Mouse (Mus musculus) embryonic facial prominence, embryonic 11.5 days (tissue): Measurements from ENCODE around the gene Ctsa. TPM values are rescaled to one million over a fixed set of nuclear protein-coding genes. Genes with fewer than 3 reads are reported as not detected.
"Not testable (repeated sequence)": the region's sequence is repeated elsewhere in the genome, so short reads cannot be mapped to it uniquely, and the experiment has no call there.

Source experiments
- ATAC-seq: fragments of 200-750 bp; cut with Nextera tagmentation; replicated peaks from 2 replicates; pipeline ENCODE4 v1.8.0; 2017; ENCODE audit warnings: low read depth; ENCODE audit not compliant: insufficient number of reproducible peaks, low FRiP score, low TSS enrichment
- DNase-seq: peaks from one replicate; pipeline ENCODE4 v3.0.0-alpha.2; 2015; ENCODE audit warnings: low spot score
- H3K27ac ChIP-seq: fragments of 300-500 bp; sonication (generic); replicated peaks from 2 replicates; pipeline ENCODE4 v1.5.1; 2014; ENCODE audit warnings: mild to moderate bottlenecking, low read depth, low read length, control low read depth
- H3K27me3 ChIP-seq: fragments of 300-500 bp; sonication (generic); 2 replicates; pipeline ENCODE4 v1.6.1; 2014; ENCODE audit warnings: mild to moderate bottlenecking, low read length, moderate library complexity, mixed read lengths; ENCODE audit not compliant: control insufficient read depth, insufficient read depth
- H3K36me3 ChIP-seq: fragments of 300-500 bp; sonication (generic); replicated peaks from 2 replicates; pipeline ENCODE4 v1.6.1; 2014; ENCODE audit warnings: low read depth, mild to moderate bottlenecking, low read length, moderate library complexity, mixed read lengths; ENCODE audit not compliant: control insufficient read depth, insufficient read depth
- H3K4me1 ChIP-seq: fragments of 300-500 bp; sonication (generic); 2 replicates; pipeline ENCODE4 v1.6.1; 2014; ENCODE audit warnings: low read length, mixed read lengths; ENCODE audit not compliant: control insufficient read depth, insufficient read depth
- H3K4me2 ChIP-seq: fragments of 300-500 bp; sonication (generic); 2 replicates; pipeline ENCODE4 v1.6.1; 2014; ENCODE audit warnings: low read depth, mild to moderate bottlenecking, control low read depth, low read length, moderate library complexity
- H3K4me3 ChIP-seq: fragments of 300-500 bp; sonication (generic); 2 replicates; pipeline ENCODE4 v1.5.1; 2014; ENCODE audit warnings: low read depth, low read length, control low read depth
- H3K9ac ChIP-seq: fragments of 300-500 bp; sonication (generic); replicated peaks from 2 replicates; pipeline ENCODE4 v1.6.1; 2014; ENCODE audit warnings: mild to moderate bottlenecking, control low read depth, low read length
- H3K9me3 ChIP-seq: fragments of 300-500 bp; sonication (generic); replicated peaks from 2 replicates; pipeline ENCODE4 v1.6.1; 2016; ENCODE audit warnings: mild to moderate bottlenecking, low read length, inconsistent platforms, mixed read lengths; ENCODE audit not compliant: control insufficient read depth
- WGBS: fragments of 180-500 bp; shearing (Covaris S2); extraction: QIAGEN DNeasy Blood & Tissue Kit; methylation state at CpG from one replicate; pipeline ENCODE4 v1.1.7; 2014; 5-methylcytosine and 5-hydroxymethylcytosine counted together
- polyA plus RNA-seq: library from polyadenylated mRNA; unstranded; fragments of >200 nt; fragmentation: Nextera tagmentation; extraction: Ambion mirVana; gene quantifications from 2 replicates; pipeline ENCODE4 v1.2.1, GENCODE M21; 2014

The Ctsa gene
- polyA plus RNA-seq, 1 experiment from 2014 or later, result 102 TPM

DNA sequence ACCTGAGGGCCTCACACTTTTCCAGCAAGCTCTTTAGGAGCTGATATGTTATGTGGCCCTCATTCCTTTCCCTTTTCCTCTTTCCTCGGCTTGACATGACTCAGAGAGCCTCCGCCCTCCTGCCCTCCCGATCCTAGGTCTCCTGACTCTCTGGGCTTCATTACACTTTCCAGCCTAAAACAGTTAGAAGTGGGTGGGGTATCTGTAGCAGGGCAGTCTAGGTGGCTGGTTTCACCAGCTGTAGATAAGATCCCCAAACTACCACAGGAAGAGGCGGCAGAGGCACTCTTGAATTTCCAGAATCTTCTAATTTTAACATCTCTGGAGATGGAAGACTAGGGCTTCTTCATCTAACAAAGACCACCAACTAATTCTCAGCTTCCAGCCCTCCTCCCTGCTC lies 31.9 kb downstream of the Ctsa start:
- no peak for DNase-seq

GRCm38 (mm10) chr2:164866741-164867551 lies 34.3 kb downstream of the Ctsa start:
- H3K36me3 ChIP-seq, result no peaks in the 10 kb centered on the region
- no peak for DNase-seq
- H3K9ac ChIP-seq, result no peak overlapping the region
- no peaks in the 10 kb centered on the region for H3K27me3 ChIP-seq
- H3K27ac ChIP-seq, result no peak overlapping the region
- no peaks in the 10 kb centered on the region for H3K4me1 ChIP-seq
- no peak overlapping the region for H3K4me3 ChIP-seq
- H3K9me3 ChIP-seq, result no peaks in the 10 kb centered on the region
- no peak overlapping the region for H3K4me2 ChIP-seq
- 65% methylated on average over 16 of the region's 16 CpGs for WGBS
- no peak for ATAC-seq

More for the DNA sequence above, 31.9 kb downstream of the Ctsa start:
- 74% methylated on average over 4 of the region's 4 CpGs for WGBS
- Histone ChIP-seq H3K4me2 (no peak overlapping the region), H3K27me3 (no peaks in the 10 kb centered on the region), H3K27ac (no peak overlapping the region), H3K36me3 (no peaks in the 10 kb centered on the region), H3K4me1 (no peaks in the 10 kb centered on the region), H3K9me3 (no peaks in the 10 kb centered on the region), H3K4me3 (no peak overlapping the region), H3K9ac (no peak overlapping the region)
- ATAC-seq, result no peak

DNA sequence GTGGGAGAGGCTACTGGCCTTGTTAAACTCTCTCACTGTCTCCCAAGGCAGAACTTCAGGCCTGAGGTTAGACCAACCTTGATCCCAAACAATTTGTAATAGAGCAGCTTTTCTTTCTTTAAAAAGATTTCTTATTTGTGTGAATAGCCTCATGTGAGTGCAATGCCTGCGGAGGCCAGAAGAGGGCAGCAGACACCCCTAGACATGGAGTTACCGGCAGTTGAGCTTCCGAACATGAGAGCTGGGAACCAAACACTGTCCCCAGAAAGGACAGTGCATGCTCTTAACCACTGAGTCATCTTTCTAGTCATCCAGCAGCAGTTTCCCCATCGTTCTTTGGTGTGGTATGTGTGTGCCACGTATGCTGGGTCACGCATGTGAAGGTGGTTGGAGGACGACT lies 34.9 kb downstream of the Ctsa start:
- WGBS, result 86% methylated on average over 7 of the region's 7 CpGs
- no peak for DNase-seq
- no peaks in the 10 kb centered on the region for H3K9me3 ChIP-seq

DNA sequence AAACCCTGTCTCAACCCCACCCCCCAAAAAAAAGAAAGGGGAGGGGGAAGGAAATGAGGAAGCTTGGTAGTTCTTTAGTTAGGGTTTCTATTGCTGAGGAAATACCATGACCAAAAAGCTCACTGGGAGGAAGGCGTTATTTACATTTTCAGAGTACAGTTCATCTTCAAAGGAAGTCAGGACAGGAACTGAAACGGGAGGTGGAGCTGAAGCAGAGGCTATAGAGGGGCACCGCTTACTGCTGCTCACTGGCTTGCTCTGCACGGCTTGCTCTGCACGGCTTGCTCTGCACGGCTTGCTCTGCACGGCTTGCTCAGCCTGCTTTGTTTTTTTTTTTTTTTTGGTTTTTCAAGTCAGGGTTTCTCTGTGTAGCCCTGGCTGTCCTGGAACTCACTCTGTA lies 35.8 kb downstream of the Ctsa start:
- H3K4me2 ChIP-seq, result no peak overlapping the region
- H3K4me3 ChIP-seq, result no peak overlapping the region
- H3K36me3 ChIP-seq, result no peaks in the 10 kb centered on the region
- H3K9ac ChIP-seq, result no peak overlapping the region
- H3K4me1 ChIP-seq, result no peaks in the 10 kb centered on the region
- H3K9me3 ChIP-seq, result no peaks in the 10 kb centered on the region
- ATAC-seq (no peak; the same call in 1 of the 2 replicates), DNase-seq (no peak)
- no peaks in the 10 kb centered on the region for H3K27me3 ChIP-seq
- H3K27ac ChIP-seq, result no peak overlapping the region
- WGBS, result 72% methylated on average over 7 of the region's 7 CpGs

More for the DNA sequence above, 34.9 kb downstream of the Ctsa start:
- no peak overlapping the region for H3K9ac ChIP-seq
- H3K4me3 ChIP-seq, result no peak overlapping the region
- no peaks in the 10 kb centered on the region for H3K4me1 ChIP-seq
- ATAC-seq, result no peak
- no peak overlapping the region for H3K4me2 ChIP-seq
- no peak overlapping the region for H3K27ac ChIP-seq
- no peaks in the 10 kb centered on the region for H3K27me3 ChIP-seq
- H3K36me3 ChIP-seq, result no peaks in the 10 kb centered on the region

GRCm38 (mm10) chr2:164871602-164872303 lies 39.1 kb downstream of the Ctsa start:
- WGBS, result 54% methylated on average over 6 of the region's 6 CpGs

GRCm38 (mm10) chr2:164873621-164874020 lies 40.9 kb downstream of the Ctsa start:
- no peaks in the 10 kb centered on the region for H3K27me3 ChIP-seq
- no peak for ATAC-seq

More at GRCm38 (mm10) chr2:164871602-164872303, 39.1 kb downstream of the Ctsa start:
- Histone ChIP-seq H3K9ac (no peak overlapping the region), H3K4me3 (no peak overlapping the region), H3K27ac (no peak overlapping the region), H3K4me1 (no peaks in the 10 kb centered on the region), H3K9me3 (no peaks in the 10 kb centered on the region), H3K27me3 (no peaks in the 10 kb centered on the region), H3K4me2 (no peak overlapping the region), H3K36me3 (no peaks in the 10 kb centered on the region)
- no peak for ATAC-seq
- no peak for DNase-seq

GRCm38 (mm10) chr2:164874239-164874769 lies 41.6 kb downstream of the Ctsa start:
- DNase-seq, result peak; percentile 29
- Histone ChIP-seq H3K9me3 (no peaks in the 10 kb centered on the region), H3K4me3 (no peak overlapping the region), H3K27me3 (no peaks in the 10 kb centered on the region), H3K4me2 (no peak overlapping the region), H3K4me1 (no peaks in the 10 kb centered on the region), H3K9ac (no peak overlapping the region), H3K36me3 (no peaks in the 10 kb centered on the region), H3K27ac (no peak overlapping the region)
- WGBS, result 42% methylated on average over 1 of the region's 1 CpGs
- ATAC-seq, result no peak

More at GRCm38 (mm10) chr2:164873621-164874020, 40.9 kb downstream of the Ctsa start:
- Histone ChIP-seq H3K4me1 (no peaks in the 10 kb centered on the region), H3K9ac (no peak overlapping the region), H3K27ac (no peak overlapping the region), H3K36me3 (no peaks in the 10 kb centered on the region), H3K4me3 (no peak overlapping the region), H3K9me3 (no peaks in the 10 kb centered on the region), H3K4me2 (no peak overlapping the region)
- no peak for DNase-seq
- WGBS, result 70% methylated on average over 3 of the region's 3 CpGs

GRCm38 (mm10) chr2:164875648-164876047 lies 43.0 kb downstream of the Ctsa start:
- H3K9me3 ChIP-seq, result not testable (repeated sequence)

More at GRCm38 (mm10) chr2:164875648-164876047, 43.0 kb downstream of the Ctsa start:
- not testable (repeated sequence) for H3K4me3 ChIP-seq, DNase-seq, H3K27ac ChIP-seq, H3K4me2 ChIP-seq, H3K27me3 ChIP-seq, ATAC-seq, H3K36me3 ChIP-seq, H3K4me1 ChIP-seq, H3K9ac ChIP-seq
- WGBS, result 60% methylated on average over 2 of the region's 2 CpGs
